Mouse (Mus musculus): ENCODE measurements around the gene Epha2. TPM values are rescaled to one million over a fixed set of nuclear protein-coding genes. Genes with fewer than 3 reads are reported as not detected.

Gene Epha2
- total RNA-seq, 2 experiments from 2014 or later: 5.4 to 7.0 TPM

DNA sequence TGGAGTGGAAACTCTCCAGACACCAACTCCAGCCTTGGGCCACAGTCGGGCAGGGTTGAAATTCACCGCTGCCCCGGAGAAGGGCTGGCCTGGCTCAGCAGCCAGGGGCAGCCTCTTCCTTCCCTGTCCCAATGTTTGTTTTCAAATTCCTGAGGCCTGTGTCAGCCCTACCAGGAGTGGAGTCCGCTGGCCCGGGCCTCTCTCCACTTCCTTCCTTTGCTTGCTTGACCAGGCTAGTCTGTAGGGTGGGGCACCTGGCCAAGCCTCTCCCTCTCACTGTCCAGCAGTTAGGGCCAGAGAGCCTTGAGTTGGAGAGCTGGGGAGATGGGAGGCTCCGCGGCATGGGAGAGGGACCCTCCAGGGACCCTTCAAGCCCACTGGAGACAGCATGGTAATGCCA lies 22.9 kb upstream of the Epha2 start:
- intact Hi-C loops (cut with DNase I): loop anchor here (1.0 kb wide), 3 partner anchors 24 to 47 kb away; no protein-coding TSS in a partner anchor
- peak; percentile 82 to 86 for DNase-seq

DNA sequence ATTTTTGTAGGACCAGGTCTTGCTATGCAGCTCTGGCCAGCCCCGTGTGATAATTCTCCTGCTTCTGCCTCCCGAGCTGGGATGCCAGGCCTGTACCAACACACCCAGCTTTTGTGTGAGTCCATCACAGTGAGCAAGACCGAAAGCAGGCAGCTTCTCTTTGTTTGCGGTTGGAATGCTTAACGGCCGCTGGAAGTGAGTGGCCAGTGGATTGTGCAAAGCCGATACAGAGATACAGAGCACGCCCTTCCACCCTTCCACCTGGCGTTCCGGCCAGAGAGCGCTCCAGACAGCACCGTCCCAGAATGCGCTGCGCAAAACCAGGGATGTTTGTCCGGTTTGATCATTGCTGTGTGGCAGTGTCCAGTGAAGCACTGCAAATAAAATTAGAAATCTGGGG lies 21.7 kb upstream of the Epha2 start:
- intact Hi-C loops (cut with DNase I): no loop called here
- DNase-seq: no peak

DNA sequence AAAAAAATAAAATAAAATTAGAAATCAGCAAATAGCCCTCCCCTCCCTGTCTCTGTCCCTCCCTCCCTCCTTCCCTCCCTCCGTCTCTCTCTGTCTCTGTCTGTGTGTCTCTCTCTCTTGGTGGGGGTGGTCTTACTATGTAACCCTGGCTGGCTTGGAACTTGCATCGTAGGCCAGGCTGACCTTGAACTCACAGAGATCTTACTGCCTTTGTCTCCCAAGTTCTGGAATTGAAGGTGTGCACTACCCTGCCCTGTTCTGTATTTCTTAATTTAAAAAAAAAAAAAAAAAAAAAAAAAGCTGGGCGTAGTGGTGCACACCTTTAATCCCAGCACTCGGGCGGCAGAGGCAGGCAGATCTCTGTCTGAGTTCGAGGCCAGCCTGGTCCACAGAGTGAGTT lies 21.3 kb upstream of the Epha2 start:
- intact Hi-C loops (cut with DNase I): no loop called here
- no peak for DNase-seq

- intact Hi-C loops (cut with DNase I): no loop called here
- DNase-seq: no peak
Measured at GRCm38 (mm10) chr4:141280471-141280870, 20.6 kb upstream of the Epha2 start.

- DNase-seq: no peak
- intact Hi-C loops (cut with DNase I): no loop called here
Measured at GRCm38 (mm10) chr4:141281153-141281552, 19.9 kb upstream of the Epha2 start.

DNA sequence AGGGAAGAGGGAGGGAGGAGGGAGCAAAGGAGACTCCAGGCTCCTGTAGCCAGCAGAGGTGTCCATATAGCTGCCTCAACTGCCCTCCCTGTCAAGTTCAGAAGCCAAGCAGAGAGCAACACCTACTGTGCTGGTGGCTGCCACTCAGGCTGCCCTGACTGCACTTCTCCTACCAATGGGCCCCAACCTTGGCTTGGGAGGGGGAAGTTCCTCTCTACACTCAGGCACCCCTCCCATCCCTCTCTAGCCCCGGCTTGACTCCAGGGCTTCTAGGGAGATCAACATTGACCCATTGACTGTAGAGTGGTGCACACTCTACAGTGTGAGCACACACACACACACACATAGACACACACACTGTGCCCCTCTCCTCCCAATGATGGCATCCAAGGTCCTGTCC lies 19.5 kb upstream of the Epha2 start:
- no peak for DNase-seq
- intact Hi-C loops (cut with DNase I): no loop called here

- no peak for DNase-seq
- intact Hi-C loops (cut with DNase I): no loop called here
Measured at GRCm38 (mm10) chr4:141282087-141282486, 19.0 kb upstream of the Epha2 start.

GRCm38 (mm10) chr4:141282623-141283022 lies 18.4 kb upstream of the Epha2 start:
- intact Hi-C loops (cut with DNase I): no loop called here
- no peak for DNase-seq

- intact Hi-C loops (cut with DNase I): no loop called here
- DNase-seq: no peak
Measured at GRCm38 (mm10) chr4:141283176-141283878, 17.7 kb upstream of the Epha2 start.

DNA sequence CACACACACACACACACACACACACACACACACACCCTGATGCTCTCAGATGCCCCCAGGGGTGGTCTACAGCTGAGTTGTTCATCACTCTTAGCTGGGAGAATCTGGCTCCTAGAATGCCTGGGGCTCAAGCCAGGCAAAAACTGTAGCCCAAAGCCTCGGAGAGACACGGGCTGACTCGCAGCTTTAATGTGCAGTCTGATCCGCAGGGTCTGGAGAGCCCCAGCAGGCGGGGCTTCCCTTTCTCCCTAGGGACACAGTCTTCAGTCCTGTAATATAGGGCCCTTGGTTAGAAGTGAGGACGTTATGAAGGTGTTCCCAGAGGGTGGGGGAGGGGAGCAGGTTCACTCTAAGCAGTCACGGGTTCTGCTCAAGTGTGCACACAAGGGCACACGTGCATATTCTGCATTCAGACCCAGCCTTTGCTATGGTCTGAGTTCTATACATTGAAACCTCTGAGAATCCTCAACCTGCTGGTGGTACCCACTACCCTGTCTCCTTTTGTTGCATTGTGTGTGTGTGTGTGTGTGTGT lies 17.1 kb upstream of the Epha2 start:
- intact Hi-C loops (cut with DNase I): no loop called here
- DNase-seq: no peak

- intact Hi-C loops (cut with DNase I): no loop called here
Measured at GRCm38 (mm10) chr4:141284486-141284885, 16.6 kb upstream of the Epha2 start.

GRCm38 (mm10) chr4:141285128-141285527 lies 15.9 kb upstream of the Epha2 start:
- intact Hi-C loops (cut with DNase I): no loop called here
- no peak for DNase-seq

More at GRCm38 (mm10) chr4:141284486-141284885, 16.6 kb upstream of the Epha2 start:
- DNase-seq: no peak

DNA sequence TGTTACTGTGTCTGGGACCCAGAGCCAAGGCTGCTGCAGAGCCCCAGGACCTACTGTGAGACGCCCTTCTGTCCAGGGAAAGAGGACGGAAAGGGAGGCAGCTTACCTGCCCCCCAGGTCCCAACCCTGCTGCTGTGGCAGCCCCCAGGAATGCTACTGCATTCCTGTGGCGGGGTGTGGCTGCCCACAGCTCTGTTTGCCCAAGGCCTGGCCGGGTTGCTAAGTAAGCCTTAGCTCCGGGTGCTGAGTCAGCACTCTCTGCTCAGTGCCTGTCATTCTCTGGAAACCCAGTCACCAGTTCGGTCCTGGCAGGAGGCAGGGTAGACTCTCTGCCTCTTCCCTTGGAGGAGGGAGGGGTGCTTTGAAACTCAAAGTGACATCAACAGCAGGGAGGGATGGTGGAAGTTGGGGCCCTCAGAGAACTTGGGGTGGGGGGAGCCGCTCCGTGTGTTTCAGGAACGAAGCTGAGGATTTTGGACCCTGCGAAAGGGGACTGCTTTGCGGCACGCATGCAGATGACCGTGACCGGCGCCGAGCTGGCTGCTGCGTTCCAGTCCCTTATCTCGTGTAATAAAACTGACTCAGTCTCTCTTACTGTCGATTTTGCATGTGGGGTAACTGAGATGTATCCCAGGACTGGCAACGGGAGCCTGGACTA lies 14.1 kb upstream of the Epha2 start:
- DNase-seq: no peak
- intact Hi-C loops (cut with DNase I): no loop called here

GRCm38 (mm10) chr4:141287518-141288004 lies 13.5 kb upstream of the Epha2 start:
- intact Hi-C loops (cut with DNase I): no loop called here

DNA sequence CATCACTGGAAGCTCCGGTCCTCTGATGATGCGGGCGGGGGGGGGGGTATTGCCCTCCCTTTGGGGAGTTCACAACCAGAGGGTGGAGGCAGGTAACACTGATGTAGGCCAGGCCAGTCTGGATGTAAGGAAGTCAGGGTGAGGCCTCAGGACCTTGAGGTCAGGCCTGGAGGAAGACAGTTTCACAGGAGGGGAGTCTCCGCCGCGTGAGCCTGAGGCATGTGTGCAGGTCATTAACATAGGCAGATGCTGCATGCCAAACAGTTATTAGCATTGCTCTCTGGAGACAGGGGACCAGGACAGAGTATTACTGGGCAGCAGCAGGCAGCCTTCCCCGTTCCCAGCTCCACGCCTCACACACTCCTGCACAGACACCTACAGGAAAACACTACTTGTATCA lies 12.9 kb upstream of the Epha2 start:
- no peak for DNase-seq

More at GRCm38 (mm10) chr4:141287518-141288004, 13.5 kb upstream of the Epha2 start:
- no peak for DNase-seq

DNA sequence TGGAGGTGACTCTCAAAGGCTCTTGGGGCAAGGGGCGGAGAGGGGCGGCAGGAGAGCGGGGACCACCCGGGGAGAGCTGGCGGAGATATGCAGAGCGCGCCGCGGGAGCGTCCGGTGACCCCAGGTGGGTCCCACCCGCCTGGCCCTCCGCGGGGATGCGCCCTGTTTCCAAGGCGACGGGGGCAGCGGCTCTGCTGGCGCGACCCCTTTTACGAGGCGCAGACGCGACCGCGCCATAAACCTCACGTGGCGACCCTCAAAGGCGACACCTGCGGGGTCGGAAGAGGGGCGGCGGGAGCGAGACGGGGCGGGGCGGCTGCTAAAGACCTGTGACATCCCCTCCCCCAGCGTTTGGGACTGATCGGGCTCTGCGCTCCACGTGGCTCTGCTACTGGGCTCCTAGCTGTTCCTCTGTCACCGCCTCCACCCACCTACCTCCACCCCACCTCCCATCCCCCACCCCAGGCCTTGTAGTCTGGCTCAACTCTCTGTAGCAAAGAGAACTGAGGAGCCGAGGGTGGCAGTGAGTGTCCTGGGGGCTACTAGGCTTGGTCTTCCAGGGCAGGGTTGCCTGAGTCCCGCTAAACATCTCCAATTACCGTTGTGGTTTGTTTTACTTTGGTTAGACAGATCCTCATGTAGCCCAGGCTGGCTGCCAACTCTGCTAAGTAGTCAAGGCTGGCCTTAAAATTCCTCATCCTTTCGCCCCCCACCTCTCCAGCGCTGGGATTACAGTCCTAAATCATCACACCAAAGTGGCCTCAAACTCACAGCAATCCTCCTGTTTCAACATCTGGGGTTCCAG lies 9.3 kb upstream of the Epha2 start:
- no peak for DNase-seq
- intact Hi-C loops (cut with DNase I): no loop called here

More for the DNA sequence above, 12.9 kb upstream of the Epha2 start:
- intact Hi-C loops (cut with DNase I): no loop called here

- intact Hi-C loops (cut with DNase I): no loop called here
- DNase-seq: no peak
Measured at GRCm38 (mm10) chr4:141295774-141296186, 5.3 kb upstream of the Epha2 start.

- intact Hi-C loops (cut with DNase I): no loop called here
- no peak for DNase-seq
Measured at GRCm38 (mm10) chr4:141297934-141298333, 3.1 kb upstream of the Epha2 start.

GRCm38 (mm10) chr4:141299356-141299755 lies 1.7 kb upstream of the Epha2 start:
- intact Hi-C loops (cut with DNase I): no loop called here
- DNase-seq: no peak

DNA sequence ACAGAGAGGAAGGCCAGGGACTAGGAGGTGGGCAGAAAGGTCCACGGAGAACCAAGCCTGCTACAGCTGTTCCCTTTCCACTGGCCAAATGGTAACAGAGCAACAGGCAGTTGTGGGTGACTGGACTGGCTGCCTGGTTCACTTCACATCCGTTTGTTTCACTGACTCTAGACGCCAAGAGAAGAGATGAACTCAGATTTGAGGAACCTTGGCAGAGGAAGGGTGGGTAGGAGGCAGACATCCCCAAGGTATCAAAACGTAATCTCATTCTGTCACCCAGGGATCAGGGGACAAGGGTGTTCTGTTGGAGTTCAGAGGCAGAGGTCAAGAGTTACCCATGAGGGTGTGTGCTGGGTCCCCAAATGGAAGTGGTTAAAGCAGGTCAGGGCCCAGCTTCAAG lies 844 bp upstream of the Epha2 start:
- no peak for DNase-seq
- intact Hi-C loops (cut with DNase I): no loop called here
